Mouse (Mus musculus) stomach, postnatal 0 days (tissue): Measurements from ENCODE around the gene Smim12. TPM values are rescaled to one million over a fixed set of nuclear protein-coding genes. Genes with fewer than 3 reads are reported as not detected.

Experiments
- ATAC-seq: fragments of 200-750 bp; cut with Nextera tagmentation; 2 replicates; pipeline ENCODE4 v1.8.0; 2017; ENCODE audit not compliant: low FRiP score, low TSS enrichment
- DNase-seq: peaks from one replicate; pipeline ENCODE4 v3.0.0-alpha.2; 2016; ENCODE audit warnings: low spot score
- H3K27ac ChIP-seq: fragments of 300-500 bp; sonication (generic); replicated peaks from 2 replicates; pipeline ENCODE4 v1.5.1; 2014; ENCODE audit warnings: mild to moderate bottlenecking, control low read depth
- H3K27me3 ChIP-seq: fragments of 300-500 bp; sonication (generic); 2 replicates; pipeline ENCODE4 v1.6.1; 2014; ENCODE audit warnings: low read length; ENCODE audit not compliant: control insufficient read depth, insufficient read depth
- H3K36me3 ChIP-seq: fragments of 300-500 bp; sonication (generic); 2 replicates; pipeline ENCODE4 v1.6.1; 2014; ENCODE audit warnings: low read length, mixed read lengths; ENCODE audit not compliant: control insufficient read depth, insufficient read depth
- H3K4me1 ChIP-seq: fragments of 300-500 bp; sonication (generic); replicated peaks from 2 replicates; pipeline ENCODE4 v1.6.1; 2014; ENCODE audit warnings: antibody characterized with exemption; ENCODE audit not compliant: control insufficient read depth, insufficient read depth
- H3K4me2 ChIP-seq: fragments of 300-500 bp; sonication (generic); replicated peaks from 2 replicates; pipeline ENCODE4 v1.6.1; 2014; ENCODE audit warnings: low read depth, mild to moderate bottlenecking, control low read depth, moderate library complexity
- H3K4me3 ChIP-seq: fragments of 300-500 bp; sonication (generic); 2 replicates; pipeline ENCODE4 v1.5.1; 2014; ENCODE audit warnings: low read depth, low read length, control low read depth
- H3K9ac ChIP-seq: fragments of 300-500 bp; sonication (generic); 2 replicates; pipeline ENCODE4 v1.6.1; 2014; ENCODE audit warnings: mild to moderate bottlenecking, low read length, control low read depth, mixed read lengths
- H3K9me3 ChIP-seq: fragments of 300-500 bp; sonication (generic); 2 replicates; pipeline ENCODE4 v1.6.1; 2016; ENCODE audit warnings: low read length; ENCODE audit not compliant: control insufficient read depth
- CTCF ChIP-seq: IDR thresholded peaks from 2 replicates; pipeline ENCODE4 v1.5.1; 2016; ENCODE audit warnings: antibody characterized with exemption, low read depth, mild to moderate bottlenecking, moderate library complexity
- EP300 ChIP-seq: optimal IDR thresholded peaks from 2 replicates; pipeline ENCODE3; 2016; ENCODE audit warnings: antibody characterized with exemption
- WGBS: fragments of 180-500 bp; shearing (Covaris S2); extraction: QIAGEN DNeasy Blood & Tissue Kit; methylation state at CpG from one replicate; pipeline ENCODE4 v1.1.7; 2014; 5-methylcytosine and 5-hydroxymethylcytosine counted together
- polyA plus RNA-seq: library from polyadenylated mRNA; unstranded; fragments of >200 nt; fragmentation: Nextera tagmentation; extraction: Ambion mirVana; gene quantifications from 2 replicates; pipeline ENCODE4 v1.2.1, GENCODE M21; 2015

The Smim12 gene
- polyA plus RNA-seq: 37.7 and 41.1 TPM in 2 replicates

DNA sequence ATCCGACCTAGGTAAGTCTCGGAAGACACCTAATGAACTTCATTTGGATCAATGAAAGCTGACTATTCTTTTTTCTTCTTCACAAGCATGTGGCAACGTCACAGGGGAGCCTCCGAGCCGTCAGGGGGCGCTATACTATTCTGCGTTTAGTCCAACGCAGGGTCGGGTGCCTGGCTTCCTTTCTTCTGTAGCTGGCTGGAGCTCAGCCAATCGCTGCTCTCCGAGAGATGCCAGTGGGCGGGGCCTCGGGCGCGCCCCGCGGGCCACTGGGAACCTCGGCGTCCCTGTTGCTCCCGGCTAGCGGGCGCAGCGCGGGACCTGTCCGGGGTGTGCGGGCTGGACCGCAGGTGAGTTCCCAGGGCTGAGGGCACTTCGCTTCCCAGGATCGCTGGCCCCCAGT is at the start of gene Smim12:
Smim12 (plus strand) TSS at position 233 of the 400 bp plus-strand sequence.
- Histone ChIP-seq H3K9ac (peak within 1 kb of the TSS; percentile 96), H3K4me2 (peak within 1 kb of the TSS; percentile 94), H3K4me3 (peak within 1 kb of the TSS; percentile 97), H3K36me3 (no peaks in the 10 kb centered on the region), H3K27me3 (no peaks in the 10 kb centered on the region), H3K9me3 (no peaks in the 10 kb centered on the region), H3K27ac (no peak within 1 kb of the TSS; the same call in 1 of the 2 replicates), H3K4me1 (0 out of 2 replicates have a peak, but pooled peaks cover 3% of the 10 kb centered on the region)
- DNase-seq: peak; percentile 98
- peak; percentile 99 for ATAC-seq
- WGBS: under 1% methylated on average over 29 of the region's 29 CpGs
- peak; percentile 72 for TF ChIP-seq EP300
- TF ChIP-seq CTCF: peak; percentile 96

GRCm38 (mm10) chr4:127194477-127195269 is 48.9 kb upstream of the Smim12 start:
- no peak for DNase-seq
- Histone ChIP-seq H3K27ac (no peak overlapping the region), H3K4me1 (no peaks in the 10 kb centered on the region), H3K27me3 (no peaks in the 10 kb centered on the region), H3K36me3 (no peaks in the 10 kb centered on the region), H3K9me3 (no peaks in the 10 kb centered on the region), H3K9ac (no peak overlapping the region), H3K4me2 (no peak overlapping the region), H3K4me3 (no peak overlapping the region)
- 79% methylated on average over 25 of the region's 25 CpGs for WGBS
- no peak for TF ChIP-seq EP300
- TF ChIP-seq CTCF: no peak
- ATAC-seq: no peak

DNA sequence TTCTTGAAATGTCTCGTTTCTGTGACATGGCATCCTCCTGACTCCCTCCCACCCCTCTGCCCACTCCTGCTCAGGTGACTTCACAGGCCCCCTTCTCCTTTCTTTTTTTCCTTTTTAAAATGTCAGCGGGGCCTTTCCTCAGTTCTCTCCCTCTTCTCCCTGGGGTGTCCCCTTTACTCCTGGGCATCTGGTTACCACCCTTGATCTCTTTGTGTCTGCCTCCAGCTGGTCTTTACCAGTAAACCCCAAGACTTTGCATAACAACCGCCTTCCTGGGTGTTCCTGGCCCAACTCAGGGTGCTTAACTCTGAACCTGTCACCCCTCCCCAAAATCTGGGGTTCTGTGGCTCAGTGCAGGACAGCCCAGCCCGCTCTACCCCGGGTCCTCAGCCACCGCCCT is 45.0 kb upstream of the Smim12 start:
- DNase-seq (no peak), ATAC-seq (no peak)
- Histone ChIP-seq H3K27ac (no peak overlapping the region), H3K4me1 (no peaks in the 10 kb centered on the region), H3K36me3 (no peaks in the 10 kb centered on the region), H3K9me3 (no peaks in the 10 kb centered on the region), H3K27me3 (no peaks in the 10 kb centered on the region), H3K9ac (no peak overlapping the region), H3K4me3 (no peak overlapping the region), H3K4me2 (no peak overlapping the region)
- TF ChIP-seq CTCF (no peak), EP300 (no peak)
- 40% methylated on average over 6 of the region's 6 CpGs for WGBS

DNA sequence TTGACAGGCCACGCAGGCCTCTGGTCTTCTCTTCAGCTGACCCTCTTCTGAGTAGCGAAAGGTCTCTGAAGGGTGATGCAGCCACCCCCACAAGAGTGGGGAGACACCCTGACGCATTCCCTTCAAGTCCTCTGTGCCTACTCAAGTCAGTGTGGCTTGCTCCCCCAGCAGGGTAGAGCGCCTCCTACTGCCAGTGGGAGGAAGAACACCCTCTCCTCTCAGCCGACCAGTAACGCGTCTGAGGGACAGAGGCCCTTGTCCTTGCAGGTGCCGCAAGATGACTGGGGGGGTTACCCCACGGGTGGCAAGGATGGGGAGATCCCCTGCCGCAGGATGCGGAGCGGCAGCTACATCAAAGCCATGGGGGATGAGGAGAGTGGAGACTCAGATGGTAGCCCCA is 44.2 kb upstream of the Smim12 start:
- Histone ChIP-seq H3K4me2 (no peak overlapping the region), H3K27ac (no peak overlapping the region), H3K9ac (no peak overlapping the region), H3K36me3 (no peaks in the 10 kb centered on the region), H3K9me3 (no peaks in the 10 kb centered on the region), H3K4me3 (no peak overlapping the region), H3K4me1 (no peaks in the 10 kb centered on the region), H3K27me3 (no peaks in the 10 kb centered on the region)
- no peak for TF ChIP-seq EP300
- TF ChIP-seq CTCF: peak; percentile 47
- 62% methylated on average over 12 of the region's 12 CpGs for WGBS
- no peak for DNase-seq
- peak; percentile 31; the same call in 1 of the 2 replicates for ATAC-seq

DNA sequence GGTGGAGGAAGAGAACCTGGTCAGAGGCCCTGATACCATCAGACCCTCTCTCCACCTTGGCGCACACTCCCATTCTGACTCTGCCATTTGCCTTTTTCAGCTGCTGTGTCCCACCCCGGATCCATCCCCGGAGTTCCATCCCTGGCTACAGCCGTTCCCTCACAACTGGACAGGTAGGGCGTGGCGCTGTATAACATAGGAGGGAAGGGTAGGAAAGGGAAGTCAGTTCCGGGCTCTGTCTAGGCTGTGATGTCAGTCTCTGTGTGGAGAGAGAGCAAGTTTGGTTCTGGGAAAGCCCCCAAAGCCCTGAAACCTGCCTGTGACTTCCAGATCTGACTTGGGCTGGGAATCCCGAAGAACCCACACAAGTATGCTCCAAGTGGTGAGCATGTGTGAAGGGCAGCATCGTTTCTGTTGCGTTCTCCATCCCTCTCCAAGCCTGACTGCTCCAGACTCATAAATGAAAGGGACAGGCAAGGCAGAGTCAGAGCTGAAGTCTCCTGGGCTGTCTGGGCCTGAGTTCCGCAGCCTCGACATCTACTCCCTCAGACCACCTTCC is 43.3 kb upstream of the Smim12 start:
- 79% methylated on average over 12 of the region's 12 CpGs for WGBS
- Histone ChIP-seq H3K27me3 (no peaks in the 10 kb centered on the region), H3K4me1 (no peaks in the 10 kb centered on the region), H3K27ac (no peak overlapping the region), H3K4me3 (no peak overlapping the region), H3K4me2 (no peak overlapping the region), H3K9me3 (no peaks in the 10 kb centered on the region), H3K36me3 (no peaks in the 10 kb centered on the region), H3K9ac (no peak overlapping the region)
- ATAC-seq (no peak), DNase-seq (no peak)
- TF ChIP-seq EP300 (no peak), CTCF (no peak)
